Mouse (Mus musculus) right cerebral cortex, postnatal 4 days (tissue): Measurements from ENCODE around the gene Cmpk2.
"Not testable (repeated sequence)": the region's sequence is repeated elsewhere in the genome, so short reads cannot be mapped to it uniquely, and the experiment has no call there.

Experiments
- DNase-seq: peaks from one replicate; pipeline ENCODE4 v3.0.0-alpha.2; 2022

Gene Cmpk2

DNA sequence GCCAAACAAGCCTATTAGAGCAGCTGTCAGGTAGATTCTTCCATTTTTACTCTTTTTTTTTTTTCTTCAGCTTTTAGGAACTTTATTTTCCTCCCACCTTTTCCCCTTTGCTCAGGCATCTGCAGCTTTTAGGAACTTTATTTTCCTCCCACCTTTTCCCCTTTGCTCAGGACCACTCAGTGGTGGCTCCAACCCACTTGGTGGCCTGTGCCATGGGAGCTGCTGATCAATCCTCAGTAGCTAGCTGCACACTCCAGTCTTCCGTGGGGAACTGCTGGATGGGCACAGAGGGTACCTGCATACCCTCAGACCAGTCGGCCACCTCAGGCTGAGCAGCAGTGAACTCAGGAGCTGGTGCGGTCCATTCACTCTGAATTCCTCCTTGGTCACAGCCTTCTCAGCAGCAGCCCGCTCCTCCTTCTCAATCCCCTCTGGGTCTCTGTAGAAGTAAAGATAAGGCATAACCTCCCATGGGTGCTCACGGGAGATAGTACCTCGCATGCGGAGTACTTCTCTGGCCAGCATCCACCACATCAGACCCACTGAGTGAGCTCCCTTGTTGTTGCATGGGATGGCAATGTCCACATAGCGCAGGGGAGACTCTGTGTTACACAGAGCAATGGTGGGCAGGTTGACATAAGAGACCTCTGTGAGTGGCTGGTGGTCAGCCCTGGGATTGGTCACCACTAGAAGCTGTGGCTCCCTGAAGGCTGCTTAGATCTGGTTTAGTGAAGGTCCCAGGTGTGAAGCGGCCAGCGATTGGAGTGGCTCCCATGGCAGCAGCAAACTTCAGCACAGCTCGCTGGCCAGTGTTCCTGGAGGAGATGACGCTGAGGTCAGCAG lies 17.0 kb downstream of the Cmpk2 start:
- DNase-seq = not testable (repeated sequence)

DNA sequence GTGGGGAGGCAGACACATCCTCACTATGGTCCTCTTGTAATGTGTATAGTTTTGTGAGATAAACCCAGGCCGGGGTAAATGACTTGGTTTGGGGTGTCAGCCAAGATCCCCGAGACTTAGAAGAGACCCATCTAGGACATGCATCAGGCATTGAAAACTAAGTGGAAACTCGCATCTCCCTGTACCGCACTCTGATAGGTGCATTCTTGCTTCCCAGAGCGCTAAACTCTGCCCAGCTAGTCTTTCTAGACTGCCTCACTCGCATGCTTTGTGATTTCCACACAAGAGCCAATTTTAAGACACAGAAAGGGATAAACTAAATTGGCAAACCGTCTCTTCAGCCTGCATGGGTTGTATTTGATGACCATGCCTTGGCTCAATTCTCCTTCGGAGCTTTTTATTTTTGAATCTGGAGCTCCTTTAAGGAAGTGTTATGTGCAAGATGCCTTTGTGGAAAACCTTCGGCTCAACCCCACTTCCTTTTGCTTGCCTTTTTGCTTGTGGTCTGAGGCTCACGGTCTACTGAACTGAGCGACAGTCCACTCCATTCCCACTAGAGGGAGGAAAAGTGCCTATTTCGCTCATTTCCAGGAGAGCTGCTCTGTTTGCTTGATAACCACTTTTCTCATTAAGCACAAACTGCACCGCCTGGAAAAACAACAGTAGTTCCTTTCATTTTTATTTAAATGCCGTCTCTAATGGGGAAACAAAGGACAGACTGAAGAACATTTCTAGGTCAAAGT lies 19.0 kb downstream of the Cmpk2 start:
- peak; percentile 26 for DNase-seq

DNA sequence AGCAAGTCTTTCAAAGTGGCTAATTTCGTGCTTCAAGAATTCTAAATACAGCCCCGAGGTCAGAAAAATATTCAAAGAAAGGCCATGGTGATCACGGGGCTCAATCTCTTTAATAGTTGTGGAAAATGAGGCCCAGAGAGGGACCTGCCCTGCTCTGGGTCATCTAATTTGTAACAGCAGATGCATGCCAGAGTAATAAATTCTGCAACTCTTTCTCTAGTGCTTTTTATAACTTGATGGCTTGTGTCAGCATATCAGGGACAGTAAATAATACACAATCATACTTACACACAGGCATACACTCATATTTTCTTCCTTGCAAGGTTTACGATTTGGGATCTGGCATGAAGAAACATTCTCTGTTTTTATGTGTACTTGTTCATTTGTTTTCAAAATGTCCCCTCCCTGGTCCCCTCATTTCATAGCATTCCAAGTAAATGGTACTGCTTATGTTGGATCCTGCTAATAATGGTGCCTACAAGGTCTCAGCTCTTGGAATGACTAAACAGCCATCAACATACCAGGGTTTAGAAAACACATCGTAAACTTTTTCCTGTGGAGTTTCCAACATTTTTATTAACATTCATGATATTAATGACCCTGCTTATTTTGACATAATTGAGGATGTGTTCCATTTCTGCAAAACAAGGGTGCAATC lies 19.7 kb downstream of the Cmpk2 start:
- DNase-seq = no peak

DNA sequence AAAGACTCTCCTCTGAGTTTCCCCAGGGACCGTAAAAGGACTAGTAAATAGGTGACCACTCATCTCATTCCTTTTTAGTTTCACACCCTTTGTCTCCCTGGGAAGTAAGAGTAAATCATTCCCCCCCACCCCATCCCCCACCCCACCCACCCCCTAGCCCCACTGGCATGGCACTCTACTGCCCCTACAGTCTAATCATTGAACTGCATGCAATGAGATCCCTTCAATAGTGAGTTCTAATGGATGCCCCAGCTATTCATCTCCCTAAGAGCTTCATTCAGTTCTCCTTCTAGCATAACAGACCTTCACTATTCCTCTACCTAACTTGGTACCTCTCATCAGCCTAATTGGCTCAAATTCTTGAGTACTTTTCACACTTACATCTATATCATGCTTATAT lies 20.9 kb downstream of the Cmpk2 start:
- no peak for DNase-seq

DNA sequence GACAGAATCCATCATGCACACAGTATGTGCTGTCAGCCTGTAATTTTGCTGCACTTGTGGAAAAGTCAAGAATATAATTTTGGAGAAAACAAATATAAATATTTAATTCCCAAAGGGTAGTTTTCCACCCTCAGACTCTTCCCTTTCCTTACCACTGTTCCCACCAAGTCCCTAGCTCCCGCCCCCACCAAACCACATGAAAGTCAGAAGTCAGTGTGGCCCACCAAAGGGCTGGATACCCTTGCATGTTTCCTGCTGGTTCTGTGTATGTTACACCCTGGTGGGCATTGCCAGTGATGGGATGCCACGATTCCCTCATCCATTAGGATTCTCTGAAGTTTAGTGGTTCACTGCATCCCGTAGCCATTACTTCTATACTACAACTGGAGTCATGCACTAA lies 32.0 kb downstream of the Cmpk2 start:
- DNase-seq = no peak

DNA sequence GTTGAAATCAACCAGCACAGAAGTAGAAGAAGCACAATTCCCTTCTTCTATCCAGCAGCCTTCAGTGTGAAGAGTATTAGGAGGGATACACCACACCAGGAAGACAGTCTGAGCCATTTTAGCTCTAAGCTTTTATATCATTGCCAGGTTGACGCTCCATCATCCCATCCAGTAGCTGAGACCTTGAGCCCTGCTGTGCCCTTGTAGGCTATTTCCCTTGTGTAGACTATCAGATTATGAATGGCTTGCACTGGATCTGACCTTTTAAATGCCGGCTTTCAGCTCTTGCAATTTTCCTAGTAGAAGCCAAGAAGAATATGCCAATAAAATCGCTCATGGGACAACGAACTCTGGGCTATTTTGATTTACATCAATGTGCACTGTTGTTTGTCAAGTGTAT lies 42.0 kb downstream of the Cmpk2 start:
- DNase-seq = no peak

DNA sequence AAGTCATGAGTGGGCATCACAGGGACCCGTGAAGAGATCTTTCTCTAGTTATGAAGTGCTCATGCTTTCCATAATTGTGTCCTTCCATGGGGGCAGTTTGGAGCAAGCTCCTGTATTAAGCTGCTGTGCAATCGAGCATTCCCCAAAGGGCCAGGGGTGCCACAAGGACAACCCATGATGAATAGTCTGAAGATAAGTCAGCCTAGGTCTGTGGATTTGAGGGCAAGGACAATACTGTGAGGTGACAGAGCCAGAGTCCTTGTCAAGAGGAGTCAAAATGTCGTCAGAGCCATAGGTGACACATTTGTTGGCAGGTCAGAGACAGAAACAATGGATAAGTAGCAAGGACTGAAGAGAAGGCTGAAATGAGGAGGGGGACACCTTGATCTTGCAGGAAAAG lies 49.2 kb downstream of the Cmpk2 start:
- no peak for DNase-seq

DNA sequence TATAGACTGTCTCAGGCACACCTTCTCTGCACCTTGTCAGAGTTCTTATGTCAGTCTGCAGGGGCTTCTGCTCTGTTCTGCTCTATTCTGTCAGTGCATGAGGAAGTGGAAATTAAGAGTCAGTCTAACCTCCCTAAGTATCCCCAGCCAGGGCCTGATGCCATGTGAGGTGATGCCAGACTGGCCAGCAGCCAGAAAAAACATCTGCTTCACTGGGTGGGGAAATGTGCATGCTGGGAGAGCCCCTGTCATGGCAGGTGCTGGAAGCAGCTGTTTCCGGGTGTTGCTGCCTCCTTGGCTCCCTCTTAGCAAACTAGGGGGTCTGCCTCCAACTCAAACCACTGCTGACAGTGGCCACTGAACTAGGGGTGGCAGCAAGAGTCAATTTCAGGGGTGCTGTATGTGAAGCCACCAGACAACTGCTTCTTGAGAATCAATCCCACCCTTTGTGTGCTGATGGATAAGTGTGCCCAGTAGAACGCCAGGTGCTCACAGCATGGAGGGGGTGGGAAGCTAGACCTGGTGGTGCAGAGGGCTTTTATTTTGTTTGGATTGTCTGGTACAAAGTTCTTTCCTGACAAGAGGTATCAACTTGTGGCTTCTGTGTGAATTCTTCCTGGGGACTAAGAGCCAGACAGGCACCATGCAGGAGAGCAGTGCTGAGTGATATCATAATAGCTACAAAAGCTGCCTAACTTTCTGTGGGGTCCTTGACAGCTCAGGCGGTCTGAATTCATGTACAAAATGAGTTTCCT lies 56.1 kb downstream of the Cmpk2 start:
- peak; percentile 57 for DNase-seq

DNA sequence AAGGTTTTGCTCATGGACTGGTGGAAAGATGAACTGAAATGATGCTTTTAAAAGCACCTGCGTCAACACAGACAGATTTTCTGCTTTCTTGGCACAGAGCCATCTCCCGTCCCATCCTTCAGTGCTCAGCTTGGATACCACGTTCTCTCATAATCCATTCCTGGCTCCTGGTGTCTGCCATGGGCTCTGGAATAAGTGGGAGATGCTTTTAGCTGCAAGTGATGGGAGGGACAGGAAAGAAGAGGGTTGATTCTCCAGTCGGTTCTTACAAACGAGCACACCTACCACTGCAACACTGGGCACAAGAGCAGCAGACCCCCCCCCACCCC lies 56.7 kb downstream of the Cmpk2 start:
- peak; percentile 19 for DNase-seq
